Mouse (Mus musculus) heart, embryonic 16.5 days (tissue): ENCODE measurements around the gene Adam4. TPM values are rescaled to one million over a fixed set of nuclear protein-coding genes. Genes with fewer than 3 reads are reported as not detected.

Experiments
- polyA plus RNA-seq: library from polyadenylated mRNA; unstranded; fragments of >200 nt; fragmentation: Nextera tagmentation; extraction: Ambion mirVana; gene quantifications from 2 replicates; pipeline ENCODE4 v1.2.1, GENCODE M21; 2015

Gene Adam4
- polyA plus RNA-seq, 1 experiment from 2014 or later: 0.47 TPM

Other genes starting within 250 kb of the Adam4 start
- 0.35 and 0.46 TPM in 2 replicates for gene Slc8a3, start 88.8 kb downstream of the Adam4 start, polyA plus RNA-seq
- gene Gm4787, start 42.5 kb downstream of the Adam4 start, polyA plus RNA-seq: 0.10 and 0.17 TPM in 2 replicates
- 90.0 and 94.7 TPM in 2 replicates for gene Cox16, start 63.2 kb upstream of the Adam4 start, polyA plus RNA-seq
- 28.6 and 29.9 TPM in 2 replicates for gene Gm20498, start 111.0 kb upstream of the Adam4 start, polyA plus RNA-seq
- gene Synj2bp, start 111.0 kb upstream of the Adam4 start, polyA plus RNA-seq: 33.5 and 35.2 TPM in 2 replicates
- 0.10 and 0.12 TPM in 2 replicates for gene Adam21, start 146.5 kb upstream of the Adam4 start, polyA plus RNA-seq
- gene Med6, start 173.1 kb upstream of the Adam4 start, polyA plus RNA-seq: 40.1 and 43.0 TPM in 2 replicates
- gene Ttc9, start 209.3 kb upstream of the Adam4 start, polyA plus RNA-seq: 4.0 and 4.5 TPM in 2 replicates